Mouse (Mus musculus) cerebellum, adult 8-10 months (tissue): ENCODE measurements at regions not wholly inside any gene's neighbourhood (a gene's known extent, or its start where the extent isn't known, plus 50 kb on each side); places are given as distances from the start of the nearest gene placed in this dataset.
"Not testable (repeated sequence)": the region's sequence is repeated elsewhere in the genome, so short reads cannot be mapped to it uniquely, and the experiment has no call there.

Experiments used
- DNase-seq: peaks from one replicate; pipeline ENCODE4 v3.0.0; 2022

- DNase-seq, result no peak
Measured at GRCm38 (mm10) chr3:41504867-41505266, 50.7 kb upstream of the Jade1 start.

- DNase-seq, result no peak
Measured at GRCm38 (mm10) chr3:41502161-41502560, 53.4 kb upstream of the Jade1 start.

- DNase-seq, result not testable (repeated sequence)
Measured at GRCm38 (mm10) chr3:41501639-41502038, 53.9 kb upstream of the Jade1 start.

- DNase-seq, result no peak
Measured at GRCm38 (mm10) chr3:41501124-41501523, 54.4 kb upstream of the Jade1 start.

GRCm38 (mm10) chr3:41499680-41500079 is 55.9 kb upstream of the Jade1 start:
- DNase-seq, result no peak

- no peak for DNase-seq
Measured at GRCm38 (mm10) chr3:41498791-41499190, 56.7 kb upstream of the Jade1 start.

GRCm38 (mm10) chr3:41497771-41498170 is 57.8 kb upstream of the Jade1 start:
- no peak for DNase-seq

- DNase-seq, result no peak
Measured at GRCm38 (mm10) chr3:41496931-41497710, 58.4 kb upstream of the Jade1 start.

- no peak for DNase-seq
Measured at GRCm38 (mm10) chr3:41495893-41496292, 59.6 kb upstream of the Jade1 start.

- no peak for DNase-seq
Measured at GRCm38 (mm10) chr3:41495097-41495496, 60.4 kb upstream of the Jade1 start.

- DNase-seq, result no peak
Measured at GRCm38 (mm10) chr3:41493472-41493871, 62.1 kb upstream of the Jade1 start.

GRCm38 (mm10) chr3:41492727-41493392 is 62.7 kb upstream of the Jade1 start:
- DNase-seq, result no peak

GRCm38 (mm10) chr3:41492031-41492726 is 63.4 kb upstream of the Jade1 start:
- no peak for DNase-seq

GRCm38 (mm10) chr3:41491185-41491584 is 64.3 kb upstream of the Jade1 start:
- no peak for DNase-seq

- DNase-seq, result no peak
Measured at GRCm38 (mm10) chr3:41489998-41490397, 65.5 kb upstream of the Jade1 start.

GRCm38 (mm10) chr3:41489571-41489970 is 66.0 kb upstream of the Jade1 start:
- no peak for DNase-seq

GRCm38 (mm10) chr3:41488229-41488774 is 67.2 kb upstream of the Jade1 start:
- DNase-seq, result no peak

GRCm38 (mm10) chr3:41484920-41485319 is 70.6 kb upstream of the Jade1 start:
- DNase-seq, result no peak

GRCm38 (mm10) chr3:41483582-41483981 is 71.9 kb upstream of the Jade1 start:
- DNase-seq, result no peak

GRCm38 (mm10) chr3:41482881-41483494 is 72.5 kb upstream of the Jade1 start:
- no peak for DNase-seq

- no peak for DNase-seq
Measured at GRCm38 (mm10) chr3:41480186-41480585, 75.3 kb upstream of the Jade1 start.

- DNase-seq, result no peak
Measured at GRCm38 (mm10) chr3:41478971-41479370, 76.6 kb upstream of the Jade1 start.

GRCm38 (mm10) chr3:41476516-41476915 is 79.0 kb upstream of the Jade1 start:
- DNase-seq, result no peak
